Mouse (Mus musculus): ENCODE measurements at regions not wholly inside any gene's neighbourhood (a gene's known extent, or its start where the extent isn't known, plus 50 kb on each side); places are given as distances from the start of the nearest gene placed in this dataset.

DNA sequence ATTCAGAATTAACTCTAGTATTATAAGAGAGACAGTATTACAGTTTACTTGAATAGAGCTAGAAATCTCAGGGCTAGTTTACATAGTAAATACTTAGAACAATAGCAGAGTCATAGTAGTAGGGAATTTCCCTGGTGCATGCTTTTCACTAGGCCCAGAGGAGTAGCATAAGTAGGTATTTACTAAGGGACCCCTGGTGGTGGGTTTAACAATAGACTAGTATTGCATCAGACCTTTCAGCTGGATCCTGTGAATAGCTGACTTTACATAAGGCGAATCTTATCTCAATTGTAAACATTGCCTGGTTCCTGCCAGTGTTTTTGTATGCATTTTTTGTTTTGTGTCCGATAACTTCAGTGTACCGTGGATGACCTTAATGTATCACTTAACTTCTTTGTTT is 143.0 kb upstream of the Vldlr start:
- Histone ChIP-seq H3K4me2 (ENCODE audit: low read depth) (no peak overlapping the region), H3K36me3 (ENCODE audit: insufficient read depth) (no peaks in the 10 kb centered on the region), H3K27ac (ENCODE audit: low read depth, low read length) (no peak overlapping the region), H3K27me3 (ENCODE audit: insufficient read depth, low read length) (no peaks in the 10 kb centered on the region), H3K9me3 (ENCODE audit: low read length) (no peaks in the 10 kb centered on the region), H3K9ac (no peak overlapping the region), H3K4me3 (ENCODE audit: low read depth, low read length) (no peak overlapping the region), H3K4me1 (ENCODE audit: insufficient read depth) (no peaks in the 10 kb centered on the region)
- DNase-seq (no peak), ATAC-seq (no peak)
- TF ChIP-seq CTCF (IDR thresholded peaks at IDR 0.05; ENCODE audit: low read depth), result no peak
- 67% methylated on average over 3 of the region's 3 CpGs for WGBS

DNA sequence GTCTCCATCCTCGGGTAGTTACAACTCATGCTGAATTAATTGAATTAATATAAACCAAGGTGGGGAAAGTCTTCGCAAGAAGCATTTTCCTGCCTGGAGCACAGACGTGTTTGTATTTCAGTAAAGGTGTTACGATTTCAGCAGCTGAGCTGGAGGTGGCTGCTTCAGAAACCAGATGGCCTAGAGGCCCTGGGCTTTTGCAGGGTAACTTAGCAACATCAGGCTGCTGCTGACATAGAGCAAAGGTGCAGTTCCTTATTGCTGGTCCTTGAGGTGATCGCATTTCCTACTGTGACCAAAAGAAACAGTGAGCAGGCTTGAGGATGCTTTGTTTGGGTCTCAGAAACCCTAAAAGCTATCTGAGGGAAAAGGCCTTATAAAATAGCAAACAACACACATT is 141.3 kb upstream of the Vldlr start:
- no peak overlapping the region for H3K27ac ChIP-seq (ENCODE audit: low read depth, low read length)
- no peak for ATAC-seq
- no peaks in the 10 kb centered on the region for H3K4me1 ChIP-seq (ENCODE audit: insufficient read depth)
- no peak for DNase-seq
- no peak for TF ChIP-seq CTCF (IDR thresholded peaks at IDR 0.05; ENCODE audit: low read depth)
- H3K27me3 ChIP-seq (ENCODE audit: insufficient read depth, low read length), result no peaks in the 10 kb centered on the region
- no peaks in the 10 kb centered on the region for H3K36me3 ChIP-seq (ENCODE audit: insufficient read depth)
- H3K4me2 ChIP-seq (ENCODE audit: low read depth), result no peak overlapping the region
- no peaks in the 10 kb centered on the region for H3K9me3 ChIP-seq (ENCODE audit: low read length)
- H3K9ac ChIP-seq, result no peak overlapping the region
- 75% methylated on average over 5 of the region's 5 CpGs for WGBS
- H3K4me3 ChIP-seq (ENCODE audit: low read depth, low read length), result no peak overlapping the region

DNA sequence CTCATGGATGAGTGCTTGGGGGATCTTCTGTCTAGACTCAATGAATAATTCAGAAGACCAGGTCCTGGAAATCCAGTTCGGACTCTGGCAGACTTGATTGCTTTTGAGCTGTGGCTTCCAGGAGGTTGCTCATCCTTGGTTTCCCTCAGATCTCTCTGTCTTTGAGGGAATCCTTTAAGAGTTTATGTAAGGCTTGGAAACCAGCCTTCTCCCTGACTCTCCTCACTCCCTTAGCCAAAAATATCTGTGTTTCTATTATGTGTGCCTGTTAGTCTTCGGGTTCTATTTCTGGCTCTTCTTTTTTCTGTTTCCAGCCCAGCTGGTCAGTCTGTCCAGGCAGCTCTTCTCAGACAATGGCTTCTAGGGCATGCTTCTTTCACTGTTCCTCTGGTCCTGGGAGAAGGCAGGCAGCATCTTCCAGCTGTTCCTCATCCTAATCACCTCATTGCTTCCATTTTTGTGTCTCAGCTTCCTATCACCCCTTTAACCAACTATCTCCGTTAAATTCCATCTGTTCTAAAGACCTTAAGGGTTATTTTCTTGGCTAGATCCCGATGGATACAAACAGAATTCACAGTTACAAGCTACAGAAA is 139.3 kb upstream of the Vldlr start:
- H3K36me3 ChIP-seq (ENCODE audit: insufficient read depth), result no peaks in the 10 kb centered on the region
- 67% methylated on average over 4 of the region's 4 CpGs for WGBS
- H3K27ac ChIP-seq (ENCODE audit: low read depth, low read length), result no peak overlapping the region
- ATAC-seq (no peak), DNase-seq (no peak)
- no peak overlapping the region for H3K4me3 ChIP-seq (ENCODE audit: low read depth, low read length)
- no peaks in the 10 kb centered on the region for H3K27me3 ChIP-seq (ENCODE audit: insufficient read depth, low read length)
- H3K4me1 ChIP-seq (ENCODE audit: insufficient read depth), result no peaks in the 10 kb centered on the region
- H3K4me2 ChIP-seq (ENCODE audit: low read depth), result no peak overlapping the region
- H3K9ac ChIP-seq, result no peak overlapping the region
- no peaks in the 10 kb centered on the region for H3K9me3 ChIP-seq (ENCODE audit: low read length)
- no peak for TF ChIP-seq CTCF (IDR thresholded peaks at IDR 0.05; ENCODE audit: low read depth)

DNA sequence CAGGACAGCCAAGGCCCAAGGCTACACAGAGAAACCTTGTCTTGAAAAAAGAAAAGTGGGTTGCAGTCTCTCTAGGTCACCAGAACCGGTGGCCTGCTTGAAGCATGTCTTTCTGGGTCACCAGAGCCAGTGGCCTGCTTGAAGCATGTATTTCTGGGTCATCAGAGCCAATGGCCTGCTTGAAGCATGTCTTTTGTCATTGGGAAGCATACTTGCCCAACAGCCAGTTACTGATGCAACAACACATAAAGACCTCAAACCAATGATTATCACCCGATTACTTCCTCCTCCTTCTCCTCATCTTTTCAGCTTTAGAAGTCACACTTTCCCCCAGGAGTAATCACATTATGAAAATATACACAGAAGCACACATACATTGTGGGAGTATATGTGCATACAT is 128.9 kb upstream of the Vldlr start:
- Histone ChIP-seq H3K9ac (no peak overlapping the region), H3K9me3 (ENCODE audit: low read length) (no peaks in the 10 kb centered on the region), H3K4me1 (ENCODE audit: insufficient read depth) (no peaks in the 10 kb centered on the region), H3K27ac (ENCODE audit: low read depth, low read length) (no peak overlapping the region), H3K27me3 (ENCODE audit: insufficient read depth, low read length) (no peaks in the 10 kb centered on the region), H3K36me3 (ENCODE audit: insufficient read depth) (no peaks in the 10 kb centered on the region), H3K4me2 (ENCODE audit: low read depth) (no peak overlapping the region), H3K4me3 (ENCODE audit: low read depth, low read length) (no peak overlapping the region)
- no peak for DNase-seq
- ATAC-seq, result no peak
- 77% methylated on average over 2 of the region's 2 CpGs for WGBS
- TF ChIP-seq CTCF (IDR thresholded peaks at IDR 0.05; ENCODE audit: low read depth), result no peak

DNA sequence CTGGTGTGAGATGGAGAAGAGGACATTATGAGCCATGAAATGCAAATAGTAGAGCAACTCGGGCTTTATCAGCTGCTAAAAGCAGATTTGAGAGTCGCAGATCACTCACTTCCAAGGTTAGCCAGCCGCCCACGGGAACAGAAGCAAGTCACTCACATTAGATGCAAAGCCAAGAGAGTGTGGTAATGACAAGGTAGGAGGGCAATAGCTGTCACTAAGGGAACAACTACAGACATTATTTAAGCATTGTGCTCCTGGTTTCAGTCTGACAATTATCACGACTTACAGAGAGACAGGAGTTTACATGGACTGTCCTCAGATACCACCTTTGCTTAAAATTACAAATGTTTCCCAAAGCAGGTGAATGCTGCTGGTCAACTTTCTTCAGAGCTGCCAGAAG is 128.5 kb upstream of the Vldlr start:
- WGBS, result 90% methylated on average over 5 of the region's 5 CpGs
- Histone ChIP-seq H3K9me3 (ENCODE audit: low read length) (no peaks in the 10 kb centered on the region), H3K27ac (ENCODE audit: low read depth, low read length) (no peak overlapping the region), H3K4me3 (ENCODE audit: low read depth, low read length) (no peak overlapping the region), H3K4me2 (ENCODE audit: low read depth) (no peak overlapping the region), H3K27me3 (ENCODE audit: insufficient read depth, low read length) (no peaks in the 10 kb centered on the region), H3K36me3 (ENCODE audit: insufficient read depth) (no peaks in the 10 kb centered on the region), H3K4me1 (ENCODE audit: insufficient read depth) (no peaks in the 10 kb centered on the region), H3K9ac (no peak overlapping the region)
- no peak for DNase-seq
- ATAC-seq, result no peak
- TF ChIP-seq CTCF (IDR thresholded peaks at IDR 0.05; ENCODE audit: low read depth), result no peak

DNA sequence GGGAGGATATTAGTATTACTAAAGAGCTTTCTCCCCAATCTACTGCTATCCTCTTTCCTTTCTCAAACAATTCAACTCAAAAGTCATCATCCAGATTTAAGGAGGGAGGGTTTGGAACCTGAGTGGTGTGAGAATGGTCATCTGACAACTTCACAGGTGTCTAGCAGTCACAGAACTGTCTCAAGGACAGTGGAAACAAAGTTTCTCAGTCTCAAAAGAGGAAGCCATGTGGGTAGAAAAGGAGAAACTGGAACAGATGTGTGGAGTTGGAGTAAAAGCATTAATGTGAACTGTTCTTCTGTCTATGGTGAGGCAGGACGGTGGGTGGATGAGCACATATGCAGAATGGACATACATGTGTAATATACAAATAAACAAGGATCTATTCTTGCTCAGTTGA is 127.2 kb upstream of the Vldlr start:
- WGBS, result 98% methylated on average over 1 of the region's 1 CpGs
- no peak for TF ChIP-seq CTCF (IDR thresholded peaks at IDR 0.05; ENCODE audit: low read depth)
- Histone ChIP-seq H3K4me1 (ENCODE audit: insufficient read depth) (no peaks in the 10 kb centered on the region), H3K4me3 (ENCODE audit: low read depth, low read length) (no peak overlapping the region), H3K27ac (ENCODE audit: low read depth, low read length) (no peak overlapping the region), H3K36me3 (ENCODE audit: insufficient read depth) (no peaks in the 10 kb centered on the region), H3K4me2 (ENCODE audit: low read depth) (no peak overlapping the region), H3K9ac (no peak overlapping the region), H3K9me3 (ENCODE audit: low read length) (no peaks in the 10 kb centered on the region), H3K27me3 (ENCODE audit: insufficient read depth, low read length) (no peaks in the 10 kb centered on the region)
- no peak for ATAC-seq
- DNase-seq, result no peak

DNA sequence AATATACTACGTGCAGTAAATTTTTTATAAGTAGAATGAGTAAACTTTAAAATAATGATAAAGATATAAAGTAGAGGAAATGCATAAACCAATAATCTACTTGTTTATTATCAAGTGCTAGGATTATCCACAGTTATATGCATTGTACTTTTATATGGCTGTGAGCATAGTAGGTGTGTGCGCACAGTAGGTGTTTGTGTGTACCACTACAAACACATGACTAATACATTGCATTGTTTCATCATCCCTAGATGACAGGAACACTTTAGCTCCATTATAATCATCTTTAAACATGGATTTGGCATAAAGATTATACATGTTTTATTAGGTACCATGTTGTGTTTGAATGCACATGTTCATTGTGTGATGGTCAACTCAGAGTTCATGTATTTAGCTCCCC is 124.7 kb upstream of the Vldlr start:
- 0 out of 2 replicates have a peak, but pooled peaks cover 3% of the 10 kb centered on the region for H3K4me1 ChIP-seq (ENCODE audit: insufficient read depth)
- H3K27me3 ChIP-seq (ENCODE audit: insufficient read depth, low read length), result no peaks in the 10 kb centered on the region
- H3K9me3 ChIP-seq (ENCODE audit: low read length), result no peaks in the 10 kb centered on the region
- H3K36me3 ChIP-seq (ENCODE audit: insufficient read depth), result no peaks in the 10 kb centered on the region
- H3K27ac ChIP-seq (ENCODE audit: low read depth, low read length), result no peak overlapping the region
- WGBS, result 97% methylated on average over 2 of the region's 2 CpGs
- DNase-seq, result no peak
- no peak for TF ChIP-seq CTCF (IDR thresholded peaks at IDR 0.05; ENCODE audit: low read depth)
- no peak overlapping the region for H3K4me3 ChIP-seq (ENCODE audit: low read depth, low read length)
- no peak overlapping the region for H3K9ac ChIP-seq
- H3K4me2 ChIP-seq (ENCODE audit: low read depth), result no peak overlapping the region
- no peak for ATAC-seq

Measured in forebrain, postnatal 0 days (tissue).